Mouse (Mus musculus) lung, postnatal 0 days (tissue): ENCODE measurements around the gene Yes1. TPM values are rescaled to one million over a fixed set of nuclear protein-coding genes. Genes with fewer than 3 reads are reported as not detected.
A peak's percentile ranks its signal among the peaks of the same experiment; 100 is the strongest.

Source experiments
- ATAC-seq: fragments of 200-750 bp; cut with Nextera tagmentation; 2 replicates; pipeline ENCODE4 v1.8.0; 2017; ENCODE audit warnings: moderate library complexity
- DNase-seq: peaks from one replicate; pipeline ENCODE4 v3.0.0-alpha.2; 2016; ENCODE audit warnings: low spot score
- H3K27ac ChIP-seq: fragments of 300-500 bp; sonication (generic); 2 replicates; pipeline ENCODE4 v1.5.1; 2014; ENCODE audit warnings: antibody characterized with exemption, mild to moderate bottlenecking, low read length, mixed read lengths
- H3K27me3 ChIP-seq: fragments of 300-500 bp; sonication (generic); replicated peaks from 2 replicates; pipeline ENCODE4 v1.6.1; 2014; ENCODE audit warnings: low read length, mixed read lengths; ENCODE audit not compliant: insufficient read depth
- H3K36me3 ChIP-seq: fragments of 300-500 bp; sonication (generic); 2 replicates; pipeline ENCODE4 v1.6.1; 2014; ENCODE audit warnings: low read length, mixed read lengths; ENCODE audit not compliant: insufficient read depth
- H3K4me1 ChIP-seq: fragments of 300-500 bp; sonication (generic); 2 replicates; pipeline ENCODE4 v1.6.1; 2014; ENCODE audit warnings: antibody characterized with exemption, low read depth, low read length, mixed read lengths; ENCODE audit not compliant: insufficient read depth
- H3K4me2 ChIP-seq: fragments of 300-500 bp; sonication (generic); replicated peaks from 2 replicates; pipeline ENCODE4 v1.6.1; 2014; ENCODE audit warnings: low read depth, mild to moderate bottlenecking, low read length, moderate library complexity, mixed read lengths
- H3K4me3 ChIP-seq: fragments of 300-500 bp; sonication (generic); 2 replicates; pipeline ENCODE4 v1.5.1; 2014; ENCODE audit warnings: low read depth, low read length
- H3K9ac ChIP-seq: fragments of 300-500 bp; sonication (generic); replicated peaks from 2 replicates; pipeline ENCODE4 v1.6.1; 2014; ENCODE audit warnings: low read depth, mild to moderate bottlenecking
- H3K9me3 ChIP-seq: fragments of 300-500 bp; sonication (generic); 2 replicates; pipeline ENCODE4 v1.6.1; 2016; ENCODE audit warnings: low read length, mixed read lengths
- CTCF ChIP-seq: IDR thresholded peaks from 2 replicates; pipeline ENCODE4 v1.5.1; 2016; ENCODE audit warnings: antibody characterized with exemption, mild to moderate bottlenecking
- EP300 ChIP-seq: IDR thresholded peaks from 2 replicates; pipeline ENCODE4 v1.6.1; 2016; ENCODE audit warnings: antibody characterized with exemption, mild to moderate bottlenecking, control low read depth
- WGBS: fragments of 180-500 bp; shearing (Covaris S2); extraction: QIAGEN DNeasy Blood & Tissue Kit; methylation state at CpG from one replicate; pipeline ENCODE4 v1.1.7; 2014; 5-methylcytosine and 5-hydroxymethylcytosine counted together
- polyA plus RNA-seq: library from polyadenylated mRNA; unstranded; fragments of >200 nt; fragmentation: Nextera tagmentation; extraction: Ambion mirVana; gene quantifications from 2 replicates; pipeline ENCODE4 v1.2.1, GENCODE M21; 2015

Yes1 gene
- 28.5 and 35.5 TPM in 2 replicates for polyA plus RNA-seq

- no peaks in the 10 kb centered on the region for H3K9me3 ChIP-seq
- peak within 1 kb of the TSS; percentile 95 for H3K27ac ChIP-seq
- H3K27me3 ChIP-seq, result no peaks in the 10 kb centered on the region
- ATAC-seq (peak; percentile 95), DNase-seq (peak; percentile 94)
- no peaks in the 10 kb centered on the region for H3K36me3 ChIP-seq
- peak within 1 kb of the TSS; percentile 95 for H3K4me3 ChIP-seq
- 0 out of 2 replicates have a peak, but pooled peaks cover 3% of the 10 kb centered on the region for H3K4me1 ChIP-seq
- H3K4me2 ChIP-seq, result peak within 1 kb of the TSS; percentile 72
- peak within 1 kb of the TSS; percentile 91 for H3K9ac ChIP-seq
- under 1% methylated on average over 42 of the region's 69 CpGs for WGBS
- TF ChIP-seq CTCF (peak; percentile 27), EP300 (no peak)
Measured at GRCm38 (mm10) chr5:32610801-32611340, at the start of gene Yes1. Yes1 (plus strand) TSS chr5:32611171.

DNA sequence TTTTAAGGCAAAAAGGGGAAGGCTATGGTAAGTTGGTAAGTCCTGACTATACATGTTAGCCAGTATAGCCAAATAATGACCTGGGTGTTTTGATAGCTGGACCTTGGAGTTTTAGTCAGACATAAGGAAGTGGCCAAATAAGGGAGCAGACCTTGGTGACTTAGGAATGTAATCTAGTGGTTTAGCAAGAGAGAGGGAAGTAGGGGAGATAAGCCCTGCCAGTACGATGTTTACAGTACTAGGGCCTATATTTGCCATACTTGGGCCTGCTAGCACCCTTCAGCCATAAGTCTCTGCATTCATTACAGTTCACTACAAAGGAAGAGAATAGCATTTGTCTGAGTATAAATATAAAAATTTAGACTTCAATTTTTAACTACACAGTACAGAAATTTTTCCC is 46.3 kb upstream of the Yes1 start:
- Histone ChIP-seq H3K9me3 (no peaks in the 10 kb centered on the region), H3K9ac (no peak overlapping the region), H3K27me3 (no peaks in the 10 kb centered on the region), H3K4me1 (no peaks in the 10 kb centered on the region), H3K4me2 (no peak overlapping the region), H3K36me3 (no peaks in the 10 kb centered on the region), H3K27ac (no peak overlapping the region), H3K4me3 (no peak overlapping the region)
- ATAC-seq (peak; percentile 23; the same call in 1 of the 2 replicates), DNase-seq (peak; percentile 36)
- TF ChIP-seq CTCF (no peak), EP300 (no peak)
- WGBS, result 13% methylated on average over 1 of the region's 1 CpGs

GRCm38 (mm10) chr5:32571802-32572201 is 39.2 kb upstream of the Yes1 start:
- WGBS, result 66% methylated on average over 5 of the region's 5 CpGs
- Histone ChIP-seq H3K4me2 (no peak overlapping the region), H3K4me1 (no peaks in the 10 kb centered on the region), H3K9me3 (no peaks in the 10 kb centered on the region), H3K36me3 (no peaks in the 10 kb centered on the region), H3K4me3 (no peak overlapping the region), H3K27ac (no peak overlapping the region), H3K27me3 (no peaks in the 10 kb centered on the region), H3K9ac (no peak overlapping the region)
- ATAC-seq, result no peak
- no peak for DNase-seq
- no peak for TF ChIP-seq CTCF

DNA sequence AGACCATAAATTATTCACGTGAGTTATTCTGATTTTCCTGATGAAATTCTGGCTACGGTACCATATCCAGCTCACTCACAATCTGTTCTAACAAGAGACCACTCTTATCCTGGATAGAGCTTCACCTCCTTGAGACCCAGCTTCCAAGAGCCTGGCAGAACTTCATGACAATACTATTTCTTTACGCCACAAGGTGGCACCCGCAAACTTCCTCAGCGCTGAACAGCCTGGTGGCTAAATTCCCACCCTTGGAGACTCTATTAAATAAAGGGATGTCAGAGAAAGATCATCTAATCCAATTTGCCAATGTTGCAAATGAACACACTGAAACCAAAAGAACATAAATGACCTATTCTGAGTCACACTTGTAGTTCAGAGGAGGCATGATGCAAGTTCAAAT is 22.8 kb upstream of the Yes1 start:
- 8% methylated on average over 5 of the region's 5 CpGs for WGBS

GRCm38 (mm10) chr5:32593793-32594192 is 17.2 kb upstream of the Yes1 start:
- Histone ChIP-seq H3K27me3 (no peaks in the 10 kb centered on the region), H3K4me1 (no peaks in the 10 kb centered on the region), H3K9me3 (no peaks in the 10 kb centered on the region), H3K4me3 (no peak overlapping the region), H3K9ac (no peak overlapping the region), H3K36me3 (no peaks in the 10 kb centered on the region), H3K27ac (no peak overlapping the region), H3K4me2 (no peak overlapping the region)
- ATAC-seq, result no peak
- TF ChIP-seq CTCF, result peak; percentile 76
- TF ChIP-seq EP300, result no peak
- peak; percentile 68 for DNase-seq
- WGBS, result 10% methylated on average over 4 of the region's 4 CpGs

More for the DNA sequence above, 22.8 kb upstream of the Yes1 start:
- H3K4me1 ChIP-seq, result no peaks in the 10 kb centered on the region
- no peaks in the 10 kb centered on the region for H3K36me3 ChIP-seq
- H3K4me2 ChIP-seq, result no peak overlapping the region
- no peak overlapping the region for H3K27ac ChIP-seq
- no peaks in the 10 kb centered on the region for H3K9me3 ChIP-seq
- no peak overlapping the region for H3K4me3 ChIP-seq
- DNase-seq (peak; percentile 81), ATAC-seq (no peak)
- H3K9ac ChIP-seq, result no peak overlapping the region
- TF ChIP-seq CTCF, result peak; percentile 83
- TF ChIP-seq EP300, result no peak
- H3K27me3 ChIP-seq, result no peaks in the 10 kb centered on the region

DNA sequence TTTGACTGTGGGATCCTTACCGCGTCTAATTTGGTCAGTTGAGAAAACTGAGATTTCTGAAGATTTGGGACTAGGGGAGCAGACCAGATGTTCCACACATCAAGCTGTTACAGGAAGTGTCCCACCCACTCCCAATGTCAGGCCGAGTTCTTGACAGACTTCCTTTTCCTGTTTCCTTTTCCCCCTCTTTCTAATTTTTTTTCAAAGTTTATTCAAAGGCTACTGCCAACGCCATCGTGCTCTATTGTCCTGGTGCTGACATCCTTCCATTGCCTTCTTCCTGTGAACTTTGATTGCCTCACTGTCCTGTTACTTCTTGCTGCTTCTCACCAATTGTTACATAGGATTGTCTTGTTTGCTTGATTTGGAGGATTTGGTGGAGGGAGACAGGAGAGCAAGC is 16.6 kb upstream of the Yes1 start:
- no peak overlapping the region for H3K4me2 ChIP-seq
- H3K9me3 ChIP-seq, result no peaks in the 10 kb centered on the region
- no peaks in the 10 kb centered on the region for H3K4me1 ChIP-seq
- no peaks in the 10 kb centered on the region for H3K36me3 ChIP-seq
- no peaks in the 10 kb centered on the region for H3K27me3 ChIP-seq
- H3K27ac ChIP-seq, result no peak overlapping the region
- H3K9ac ChIP-seq, result no peak overlapping the region
- no peak overlapping the region for H3K4me3 ChIP-seq
- ATAC-seq (peak; percentile 85), DNase-seq (peak; percentile 73)
- 43% methylated on average over 5 of the region's 5 CpGs for WGBS
- TF ChIP-seq EP300 (peak; percentile 88), CTCF (no peak)
